Comparison of ENCODE assay signal across 9 mouse cellular contexts in genomic region chr1:23286741-23287140, GRCm38 (mm10).
DNase-seq lines count a peak whose midpoint lies in the region; ATAC-seq and TF ChIP-seq lines count a peak whose summit lies in the region.
"Had no signal": no experiment of that assay in that cellular context is flagged by ENCODE, and none has a peak within 500 bp of the region (broad histone marks: within the 10 kb centered on the region; RNA-seq: fewer than 3 reads in every experiment).

No protein-coding gene starts in this region.

- H3K4me2 ChIP-seq in hindbrain, embryonic 11.5 days (replicated peaks; ENCODE audit: low read depth, low read length) = no peak overlapping the region
- H3K4me2 ChIP-seq in hindbrain, embryonic 12.5 days (replicated peaks) = no peak overlapping the region
- no peak overlapping the region for H3K4me2 ChIP-seq in intestine, embryonic 14.5 days (ENCODE audit: low read length)
- H3K4me2 ChIP-seq in midbrain, embryonic 16.5 days (ENCODE audit: low read length) = no peak overlapping the region

- no peak for TF ChIP-seq POLR2A in embryonic fibroblast, embryonic 13.5 days (IDR thresholded peaks at IDR 0.05; ENCODE audit: low read depth, low read length)

- 36% methylated on average over 4 of the region's 4 CpGs for WGBS in hindbrain, embryonic 11.5 days
- 30% methylated on average over 4 of the region's 4 CpGs for WGBS in hindbrain, embryonic 12.5 days
- WGBS in intestine, embryonic 14.5 days = 23% methylated on average over 4 of the region's 4 CpGs
- 18% methylated on average over 4 of the region's 4 CpGs for WGBS in midbrain, embryonic 16.5 days

- ATAC-seq in hindbrain, embryonic 11.5 days (ENCODE audit: low FRiP score) = no peak
- ATAC-seq in hindbrain, embryonic 12.5 days (ENCODE audit: low FRiP score) = no peak
- peak; percentile 68; the same call in 1 of the 2 replicates for ATAC-seq in intestine, embryonic 14.5 days (replicated peaks; ENCODE audit: low FRiP score, low TSS enrichment, low read depth)
- peak; percentile 87 for ATAC-seq in midbrain, embryonic 16.5 days

- no peaks in the 10 kb centered on the region for H3K36me3 ChIP-seq in hindbrain, embryonic 11.5 days (ENCODE audit: control insufficient read depth, insufficient read depth, low read length)
- no peaks in the 10 kb centered on the region for H3K36me3 ChIP-seq in hindbrain, embryonic 12.5 days
- H3K36me3 ChIP-seq in intestine, embryonic 14.5 days (ENCODE audit: control insufficient read depth, insufficient read depth, low read length) = no peaks in the 10 kb centered on the region; the same call in 1 of the 2 replicates
- peaks cover 3% of the 10 kb centered on the region; the same call in 1 of the 2 replicates for H3K36me3 ChIP-seq in midbrain, embryonic 16.5 days (ENCODE audit: control insufficient read depth, insufficient read depth, low read length)

- no peaks in the 10 kb centered on the region for H3K4me1 ChIP-seq in hindbrain, embryonic 11.5 days (replicated peaks; ENCODE audit: control insufficient read depth, insufficient read depth, low read length)
- no peaks in the 10 kb centered on the region for H3K4me1 ChIP-seq in hindbrain, embryonic 12.5 days
- no peaks in the 10 kb centered on the region for H3K4me1 ChIP-seq in embryonic fibroblast, embryonic 13.5 days (ENCODE audit: control insufficient read depth, insufficient read depth, low read length)
- no peaks in the 10 kb centered on the region for H3K4me1 ChIP-seq in intestine, embryonic 14.5 days (replicated peaks; ENCODE audit: control insufficient read depth, insufficient read depth, low read length)
- no peaks in the 10 kb centered on the region for H3K4me1 ChIP-seq in midbrain, embryonic 16.5 days (ENCODE audit: control insufficient read depth, insufficient read depth, low read length)

- TF ChIP-seq CTCF in embryonic fibroblast, embryonic 13.5 days (IDR thresholded peaks at IDR 0.05; ENCODE audit: borderline replicate concordance, insufficient read depth, low read length) = peak; percentile 51; the same call in 1 of the 2 replicates

- H3K27me3 ChIP-seq in hindbrain, embryonic 11.5 days (ENCODE audit: control insufficient read depth, insufficient read depth, low read length) = no peaks in the 10 kb centered on the region
- no peaks in the 10 kb centered on the region for H3K27me3 ChIP-seq in hindbrain, embryonic 12.5 days
- no peaks in the 10 kb centered on the region for H3K27me3 ChIP-seq in intestine, embryonic 14.5 days (replicated peaks; ENCODE audit: control insufficient read depth, insufficient read depth, low read length)
- no peaks in the 10 kb centered on the region for H3K27me3 ChIP-seq in midbrain, embryonic 16.5 days (ENCODE audit: control insufficient read depth, insufficient read depth, low read depth, low read length)

- H3K9ac ChIP-seq in hindbrain, embryonic 11.5 days (ENCODE audit: low read depth, low read length) = no peak overlapping the region
- no peak overlapping the region for H3K9ac ChIP-seq in hindbrain, embryonic 12.5 days
- no peak overlapping the region for H3K9ac ChIP-seq in intestine, embryonic 14.5 days (ENCODE audit: low read length)
- no peak overlapping the region for H3K9ac ChIP-seq in midbrain, embryonic 16.5 days (ENCODE audit: low read depth, low read length)

- DNase-seq in hindbrain, embryonic 11.5 days (ENCODE audit: low spot score) = peak; percentile 18
- DNase-seq in adipocyte (ENCODE audit: low spot score) = peak; percentile 76
- DNase-seq in intestine, embryonic 14.5 days (ENCODE audit: low spot score) = no peak
- DNase-seq in left cerebral cortex, adult 18-20 months (ENCODE audit: low spot score in 2 of 2) = peak; percentile 52
- DNase-seq in c-Kit-positive CD71-positive TER-119-positive erythroid progenitor cells, embryonic 14.5 days (ENCODE audit: low spot score) = no peak

- H3K9me3 ChIP-seq in hindbrain, embryonic 11.5 days (ENCODE audit: control insufficient read depth, low read length) = no peaks in the 10 kb centered on the region
- no peaks in the 10 kb centered on the region for H3K9me3 ChIP-seq in hindbrain, embryonic 12.5 days (replicated peaks)
- H3K9me3 ChIP-seq in intestine, embryonic 14.5 days (ENCODE audit: control insufficient read depth, low read length) = no peaks in the 10 kb centered on the region
- no peaks in the 10 kb centered on the region for H3K9me3 ChIP-seq in midbrain, embryonic 16.5 days (replicated peaks; ENCODE audit: control insufficient read depth, low read length, poor library complexity, severe bottlenecking)

- H3K4me3 ChIP-seq in hindbrain, embryonic 11.5 days (ENCODE audit: low read depth, low read length) = no peak overlapping the region
- H3K4me3 ChIP-seq in hindbrain, embryonic 12.5 days = no peak overlapping the region
- no peak overlapping the region for H3K4me3 ChIP-seq in embryonic fibroblast, embryonic 13.5 days (ENCODE audit: insufficient read depth, low read length)
- no peak overlapping the region for H3K4me3 ChIP-seq in intestine, embryonic 14.5 days (ENCODE audit: low read depth, low read length)
- H3K4me3 ChIP-seq in midbrain, embryonic 16.5 days (ENCODE audit: low read depth, low read length) = no peak overlapping the region
- H3K4me3 ChIP-seq: myocyte had no signal

- no peak overlapping the region for H3K27ac ChIP-seq in hindbrain, embryonic 11.5 days (ENCODE audit: low read depth, low read length)
- no peak overlapping the region for H3K27ac ChIP-seq in hindbrain, embryonic 12.5 days
- no peak overlapping the region for H3K27ac ChIP-seq in embryonic fibroblast, embryonic 13.5 days (ENCODE audit: insufficient read depth, low read length)
- H3K27ac ChIP-seq in intestine, embryonic 14.5 days (ENCODE audit: low read depth) = no peak overlapping the region
- no peak overlapping the region for H3K27ac ChIP-seq in midbrain, embryonic 16.5 days (ENCODE audit: low read length)

Comparison
In these comparisons a context has a peak if more than half of its experiments do, and no peak if none do; other contexts are left out.
1. ATAC-seq: peak in intestine, embryonic 14.5 days (single experiment) and midbrain, embryonic 16.5 days (single experiment); none in hindbrain, embryonic 11.5 days (single experiment) and hindbrain, embryonic 12.5 days (single experiment).
2. DNase-seq: peak in hindbrain, embryonic 11.5 days (single experiment), adipocyte (single experiment) and left cerebral cortex, adult 18-20 months (2 of 2); none in intestine, embryonic 14.5 days (single experiment) and c-Kit-positive CD71-positive TER-119-positive erythroid progenitor cells, embryonic 14.5 days (single experiment).